ENCODE assay signal across 32 mouse cellular contexts in genomic region chr2:126983221-126983620, GRCm38 (mm10).
"Had no signal": no experiment of that assay in that cellular context is flagged by ENCODE, and none has a peak within 500 bp of the region (broad histone marks: within the 10 kb centered on the region; RNA-seq: fewer than 3 reads in every experiment).

No protein-coding gene starts in this region.

- ATAC-seq: hindbrain, embryonic 16.5 days; hindbrain, postnatal 0 days; inflammation-experienced regulatory T-cells, adult 6 months; intestine, embryonic 15.5 days; intestine, embryonic 16.5 days; intestine, postnatal 0 days had no signal

- H3K4me1 ChIP-seq: heart, embryonic 15.5 days; hindbrain, embryonic 12.5 days; hindbrain, embryonic 13.5 days; hindbrain, embryonic 15.5 days; intestine, embryonic 15.5 days; kidney, embryonic 15.5 days had no signal

- DNase-seq: heart, postnatal 10 days; heart, postnatal 14 days; heart, postnatal 36 days; heart, postnatal 4 days; kidney, adult 11 months; kidney, adult 18-20 months; kidney, adult 2 months; kidney, adult 8-10 months; kidney, adult 9 months; kidney, postnatal 10 days; kidney, postnatal 14 days; kidney, postnatal 25 days; kidney, postnatal 36 days; kidney, postnatal 4 days; layer of hippocampus, adult 9-11 months; layer of hippocampus, postnatal 36 days had no signal

- H3K9me3 ChIP-seq: heart, embryonic 15.5 days; hindbrain, embryonic 10.5 days; hindbrain, embryonic 12.5 days; hindbrain, embryonic 13.5 days; hindbrain, embryonic 15.5 days; intestine, embryonic 15.5 days; kidney, embryonic 15.5 days had no signal

- H3K4me3 ChIP-seq: heart, embryonic 15.5 days; hindbrain, embryonic 10.5 days; hindbrain, embryonic 12.5 days; hindbrain, embryonic 13.5 days; hindbrain, embryonic 15.5 days; intestine, embryonic 15.5 days; kidney, embryonic 15.5 days; layer of hippocampus, adult 2 months; left cerebral cortex, adult 2 months had no signal

- H3K36me3 ChIP-seq: heart, embryonic 15.5 days; hindbrain, embryonic 10.5 days; hindbrain, embryonic 12.5 days; hindbrain, embryonic 13.5 days; hindbrain, embryonic 15.5 days; intestine, embryonic 15.5 days; kidney, embryonic 15.5 days had no signal

- H3K9ac ChIP-seq: heart, embryonic 15.5 days; hindbrain, embryonic 12.5 days; hindbrain, embryonic 13.5 days; hindbrain, embryonic 14.5 days; hindbrain, embryonic 15.5 days; intestine, embryonic 15.5 days; kidney, embryonic 15.5 days had no signal

- H3K27me3 ChIP-seq: heart, embryonic 15.5 days; hindbrain, embryonic 12.5 days; hindbrain, embryonic 13.5 days; hindbrain, embryonic 15.5 days; intestine, embryonic 15.5 days; kidney, embryonic 15.5 days had no signal

- H3K4me2 ChIP-seq: heart, embryonic 15.5 days; hindbrain, embryonic 12.5 days; hindbrain, embryonic 13.5 days; hindbrain, embryonic 14.5 days; hindbrain, embryonic 15.5 days; intestine, embryonic 15.5 days; kidney, embryonic 15.5 days had no signal

- H3K27ac ChIP-seq: heart, embryonic 15.5 days; hindbrain, embryonic 10.5 days; hindbrain, embryonic 12.5 days; hindbrain, embryonic 13.5 days; hindbrain, embryonic 14.5 days; hindbrain, embryonic 15.5 days; hindbrain, postnatal 0 days; intestine, embryonic 15.5 days; kidney, embryonic 15.5 days; kidney, postnatal 0 days; layer of hippocampus, adult 2 months; left cerebral cortex, adult 2 months had no signal
